Mouse (Mus musculus) T-cell, adult 2 months (primary cell): Measurements from ENCODE around the gene Taar8c.
"Not testable (repeated sequence)": the region's sequence is repeated elsewhere in the genome, so short reads cannot be mapped to it uniquely, and the experiment has no call there.

Experiments
- DNase-seq: peaks from one replicate; pipeline ENCODE4 v3.0.0; 2022; ENCODE audit warnings: low spot score

The Taar8c gene

DNA sequence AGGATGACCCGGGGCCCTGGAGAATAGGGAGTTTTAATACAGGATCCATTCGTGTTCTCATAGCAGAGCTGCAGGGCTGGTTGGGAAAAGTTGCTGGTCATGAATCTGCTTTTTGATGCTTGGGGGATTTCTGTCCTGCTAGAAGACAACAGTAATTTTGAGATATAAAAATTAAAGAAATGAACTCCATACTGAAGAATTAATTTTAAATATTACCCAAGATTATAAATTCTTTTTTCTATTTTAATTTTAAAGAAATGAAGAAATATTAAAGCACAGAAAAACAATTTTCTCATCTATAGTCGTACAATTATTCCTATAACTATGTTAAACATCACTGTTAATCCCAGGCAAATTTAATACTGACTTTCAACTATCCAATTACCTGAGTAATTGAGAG lies at the start of gene Taar8c:
Gene Taar8c, minus strand, starts transcription at position 101 of the 400 bp plus-strand sequence.
- not testable (repeated sequence) for DNase-seq

GRCm38 (mm10) chr10:24150086-24150485 lies 48.4 kb upstream of the Taar8c start:
- DNase-seq, result no peak

- DNase-seq, result peak; percentile 86
Measured at GRCm38 (mm10) chr10:24149135-24149781, 47.5 kb upstream of the Taar8c start, which contains the start of gene Stx7. Gene Stx7 (plus strand): TSS chr10:24149302.

DNA sequence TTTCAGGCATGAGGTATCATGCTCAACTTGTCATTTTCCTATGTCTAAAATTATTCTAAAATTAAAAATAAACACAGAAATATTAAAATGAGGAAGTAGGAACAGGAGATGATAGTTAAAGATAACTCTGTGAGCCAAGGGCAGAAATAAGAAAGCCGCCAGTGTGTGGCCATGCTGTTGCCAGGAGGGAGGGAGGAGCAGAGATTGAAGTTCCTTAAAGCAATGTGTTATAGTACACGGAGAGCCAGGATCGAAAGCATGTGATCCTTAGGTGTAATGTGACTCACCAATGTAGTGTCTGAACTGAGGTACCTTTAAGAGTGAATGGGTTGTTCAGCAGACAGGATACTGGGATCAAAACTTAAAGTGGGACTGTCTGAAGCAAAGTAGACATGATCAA lies 41.0 kb upstream of the Taar8c start:
- no peak for DNase-seq

DNA sequence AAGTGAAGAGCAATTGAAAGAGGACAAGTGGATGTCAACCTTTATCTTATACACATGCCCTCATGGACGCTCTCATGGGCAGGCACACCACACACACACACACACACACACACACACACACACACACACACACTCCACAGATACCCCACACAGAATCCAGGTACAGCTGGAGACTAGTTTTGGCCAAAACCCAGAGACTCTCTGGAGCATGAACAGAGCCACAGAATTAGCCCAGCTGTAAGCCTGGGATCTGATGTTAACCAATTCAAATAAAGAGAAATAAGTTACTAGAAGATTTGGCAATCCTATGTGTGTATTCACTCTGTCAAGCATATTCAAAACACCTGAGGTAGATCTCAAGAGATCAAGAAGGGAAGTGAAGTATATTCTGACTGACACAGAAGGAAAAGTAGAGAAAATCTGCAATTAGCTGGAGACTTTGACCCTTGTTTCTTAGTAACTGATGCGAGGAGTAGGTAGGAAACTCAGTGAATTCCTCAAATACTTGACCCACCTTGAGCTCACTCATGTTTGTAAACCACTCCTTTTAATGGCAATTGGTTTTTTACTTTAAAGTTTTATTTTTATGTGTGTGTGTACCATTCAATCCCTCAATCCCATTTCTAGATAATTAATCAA lies 37.0 kb upstream of the Taar8c start:
- no peak for DNase-seq

- DNase-seq, result no peak
Measured at GRCm38 (mm10) chr10:24134071-24134645, 32.4 kb upstream of the Taar8c start.

GRCm38 (mm10) chr10:24133132-24133531 lies 31.4 kb upstream of the Taar8c start:
- no peak for DNase-seq

GRCm38 (mm10) chr10:24132273-24132672 lies 30.6 kb upstream of the Taar8c start:
- DNase-seq, result no peak

DNA sequence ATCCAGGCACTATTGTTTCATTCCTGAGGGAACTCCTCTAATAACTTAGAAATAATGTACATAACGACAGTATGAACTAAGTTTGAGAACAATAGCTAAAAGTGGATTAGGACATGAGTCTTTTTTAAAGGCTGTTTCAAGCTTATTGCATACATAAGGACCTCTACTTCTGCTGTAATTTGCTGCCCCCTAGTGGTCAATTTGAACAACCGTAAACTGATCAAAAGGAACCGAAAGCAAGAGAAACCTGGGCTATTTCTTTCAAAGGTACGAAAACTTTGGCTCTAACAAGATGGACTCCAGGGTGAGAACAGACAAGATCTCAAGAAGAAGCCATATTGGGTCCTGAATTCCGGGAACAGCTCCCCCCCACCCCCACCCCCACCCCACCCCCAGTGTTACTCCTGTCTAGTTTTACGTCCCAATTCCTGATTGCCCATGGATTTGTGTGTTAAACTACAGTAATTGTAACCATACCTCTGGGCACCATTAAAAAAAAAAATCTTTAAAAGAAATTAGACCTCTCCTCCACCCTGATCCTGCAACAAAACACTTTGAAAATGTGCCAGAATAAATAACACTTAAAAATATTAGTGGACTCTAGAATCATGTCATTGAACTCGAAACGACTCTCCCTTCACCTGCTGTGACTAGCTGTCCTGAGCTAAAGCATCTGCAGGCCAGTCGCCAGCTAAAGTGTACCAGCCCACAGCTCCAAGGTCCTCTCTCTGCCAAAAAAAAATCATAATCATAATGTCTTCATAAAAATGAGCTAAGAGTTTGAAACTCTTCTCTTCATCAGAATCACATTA lies 29.9 kb upstream of the Taar8c start:
- DNase-seq, result peak; percentile 60

- DNase-seq, result peak; percentile 1
Measured at GRCm38 (mm10) chr10:24111116-24111778, 9.5 kb upstream of the Taar8c start.

- DNase-seq, result not testable (repeated sequence)
Measured at GRCm38 (mm10) chr10:24109434-24109833, 7.7 kb upstream of the Taar8c start, which contains the start of gene Taar9. Gene Taar9 (minus strand): TSS chr10:24109534.

DNA sequence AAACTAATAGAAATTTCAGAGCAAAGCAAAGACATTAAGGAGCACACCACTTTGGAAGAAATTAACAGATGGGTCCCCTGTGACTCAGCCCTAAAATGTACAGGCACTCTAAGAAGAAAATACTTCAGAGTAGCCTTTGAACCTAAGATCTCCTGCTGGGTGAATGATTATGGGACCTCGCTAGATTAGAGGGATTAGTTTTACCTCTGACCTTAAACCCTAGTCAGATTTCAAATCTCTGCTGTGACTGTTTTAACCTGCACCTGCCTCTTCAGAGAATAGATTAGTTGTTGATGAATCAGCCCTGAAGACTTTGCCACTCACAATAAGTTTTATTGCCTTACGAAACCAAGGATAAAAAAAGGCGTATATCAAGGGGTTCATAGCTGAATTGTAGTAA lies 6.5 kb upstream of the Taar8c start:
- no peak for DNase-seq

DNA sequence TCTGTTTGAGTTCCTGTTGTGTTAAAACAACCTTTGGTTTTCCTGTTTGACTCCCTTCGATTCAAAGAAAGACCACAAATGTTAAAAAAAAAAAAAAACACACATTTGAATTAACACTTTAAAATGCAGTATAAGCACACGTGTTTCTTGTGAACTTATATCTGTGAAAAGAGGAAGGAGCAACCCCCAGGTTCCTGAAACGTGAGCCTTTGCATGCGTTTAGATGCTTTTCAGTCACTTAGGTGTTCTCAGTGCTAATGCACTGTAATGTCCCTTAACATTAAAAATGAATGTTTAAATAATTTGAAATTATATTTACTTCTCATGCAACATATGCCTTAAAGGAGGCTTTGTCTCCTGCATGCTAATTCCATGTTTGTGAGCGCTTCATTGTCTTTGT lies 6.0 kb upstream of the Taar8c start:
- DNase-seq, result no peak

DNA sequence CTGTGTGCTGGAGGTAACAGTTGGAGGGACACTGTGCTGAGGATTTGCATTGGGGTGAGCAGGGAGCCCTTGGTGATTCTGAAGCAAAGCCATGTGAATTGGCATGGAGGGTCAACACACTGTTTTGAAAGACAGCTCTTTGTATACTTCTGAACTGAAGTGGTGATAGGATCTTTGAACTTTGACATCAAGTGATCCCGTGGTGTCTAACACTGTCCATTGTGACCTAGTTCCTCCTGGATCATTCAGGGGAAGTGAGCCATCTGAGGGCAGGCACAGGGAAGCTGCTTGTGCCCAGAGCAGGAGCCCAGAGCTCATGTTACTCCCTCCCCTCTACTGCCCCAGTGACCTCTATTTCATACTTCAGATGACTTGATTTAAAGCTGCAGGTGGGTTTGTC lies 1.6 kb upstream of the Taar8c start:
- DNase-seq, result not testable (repeated sequence)

GRCm38 (mm10) chr10:24097010-24097409 lies 4.7 kb downstream of the Taar8c start:
- DNase-seq, result not testable (repeated sequence)

DNA sequence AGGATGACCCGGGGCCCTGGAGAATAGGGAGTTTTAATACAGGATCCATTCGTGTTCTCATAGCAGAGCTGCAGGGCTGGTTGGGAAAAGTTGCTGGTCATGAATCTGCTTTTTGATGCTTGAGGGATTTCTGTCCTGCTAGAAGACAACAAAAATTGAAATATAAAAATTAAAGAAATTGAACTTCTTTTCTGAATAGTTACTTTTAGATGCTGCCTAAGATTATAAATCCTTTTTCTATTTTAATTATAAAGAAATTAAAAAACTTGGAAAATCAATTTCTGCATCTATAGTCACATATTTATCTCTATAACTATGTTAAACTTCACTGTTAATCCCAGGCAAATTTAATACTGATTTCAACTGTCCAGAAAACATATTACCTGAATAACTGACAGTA lies 9.5 kb downstream of the Taar8c start, which contains the start of gene Taar8b:
Gene Taar8b, minus strand, starts transcription at position 101 of the 400 bp plus-strand sequence.
- no peak for DNase-seq

DNA sequence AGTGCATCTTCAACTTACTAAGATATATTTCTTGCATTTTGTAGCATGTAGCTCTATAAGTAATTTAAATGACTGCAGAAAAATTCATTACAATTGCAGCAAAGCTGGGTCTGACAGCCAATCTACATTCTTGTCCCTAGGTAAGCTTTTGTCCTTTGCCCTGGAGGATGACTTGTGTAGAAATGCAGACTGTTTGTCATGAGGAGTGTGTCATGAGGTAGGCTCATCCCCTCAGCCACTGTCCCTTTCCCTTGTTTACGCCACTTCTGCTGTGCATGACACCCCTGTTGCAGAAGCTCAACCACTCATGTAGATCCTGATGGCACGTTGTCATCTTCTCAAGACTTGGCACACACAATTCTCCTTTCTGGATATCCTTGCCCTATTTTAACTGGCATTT lies 14.5 kb downstream of the Taar8c start:
- no peak for DNase-seq

- no peak for DNase-seq
Measured at GRCm38 (mm10) chr10:24086555-24086954, 15.2 kb downstream of the Taar8c start.

DNA sequence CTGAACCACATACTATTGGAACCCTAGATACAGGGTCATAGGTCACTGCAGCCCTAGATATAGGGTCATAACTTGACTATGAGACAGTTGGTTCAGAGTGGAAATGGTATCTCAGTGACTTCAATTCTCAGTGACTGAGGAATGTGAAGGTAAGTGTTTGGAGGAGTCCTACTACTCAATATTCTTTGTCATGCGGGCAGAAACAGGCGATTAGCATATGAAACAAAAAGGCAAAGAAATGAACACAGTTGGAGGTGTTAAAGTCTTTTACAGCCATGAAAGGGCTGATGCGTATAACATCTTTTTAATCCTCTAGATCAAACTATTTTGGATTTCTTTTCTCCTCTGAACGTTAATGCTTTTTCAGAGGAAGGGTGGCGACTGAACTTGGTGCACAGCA lies 15.8 kb downstream of the Taar8c start:
- DNase-seq, result no peak

GRCm38 (mm10) chr10:24080166-24080565 lies 21.5 kb downstream of the Taar8c start:
- DNase-seq, result no peak

GRCm38 (mm10) chr10:24076200-24076599 lies 25.5 kb downstream of the Taar8c start, which contains the start of gene Taar8a:
Gene Taar8a (plus strand): TSS chr10:24076500.
- not testable (repeated sequence) for DNase-seq

GRCm38 (mm10) chr10:24074751-24075150 lies 27.0 kb downstream of the Taar8c start:
- DNase-seq, result not testable (repeated sequence)
